Mouse (Mus musculus) heart, adult 8-10 months (tissue): ENCODE data around the gene Aplp1. TPM values are rescaled to one million over a fixed set of nuclear protein-coding genes. Genes with fewer than 3 reads are reported as not detected.
A peak's percentile ranks its signal among the peaks of the same experiment; 100 is the strongest.

Experiments
- DNase-seq: peaks from one replicate; pipeline ENCODE4 v3.0.0; 2022; ENCODE audit warnings: low spot score
- total RNA-seq, 4 experiments: library from RNA; stranded (reverse); gene quantifications; 2 replicates each; pipeline ENCODE4 v1.2.4; 2022

Aplp1 gene
- total RNA-seq, 4 experiments from 2014 or later = 3.2 to 4.2 (median 3.6) TPM

DNA sequence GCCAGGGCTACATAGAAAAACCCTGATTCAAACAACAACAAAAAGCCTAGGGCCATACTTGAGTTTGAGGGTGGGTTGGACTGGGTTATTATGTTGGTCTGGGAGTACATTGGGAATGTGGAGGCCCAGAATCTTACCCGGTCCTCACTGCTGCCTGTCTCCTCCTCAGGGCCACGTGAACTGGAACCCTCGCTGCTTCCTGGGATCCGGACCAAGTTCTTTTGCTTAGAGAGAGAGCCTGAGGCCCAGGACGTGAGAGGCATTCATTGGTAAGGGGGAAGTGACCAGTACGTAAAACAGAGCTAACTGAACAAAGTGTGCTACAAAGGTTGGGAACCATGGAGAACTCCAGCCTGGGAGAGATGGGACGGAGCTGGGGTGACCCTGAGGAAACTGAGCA lies 4.9 kb upstream of the Aplp1 start:
- DNase-seq = no peak

DNA sequence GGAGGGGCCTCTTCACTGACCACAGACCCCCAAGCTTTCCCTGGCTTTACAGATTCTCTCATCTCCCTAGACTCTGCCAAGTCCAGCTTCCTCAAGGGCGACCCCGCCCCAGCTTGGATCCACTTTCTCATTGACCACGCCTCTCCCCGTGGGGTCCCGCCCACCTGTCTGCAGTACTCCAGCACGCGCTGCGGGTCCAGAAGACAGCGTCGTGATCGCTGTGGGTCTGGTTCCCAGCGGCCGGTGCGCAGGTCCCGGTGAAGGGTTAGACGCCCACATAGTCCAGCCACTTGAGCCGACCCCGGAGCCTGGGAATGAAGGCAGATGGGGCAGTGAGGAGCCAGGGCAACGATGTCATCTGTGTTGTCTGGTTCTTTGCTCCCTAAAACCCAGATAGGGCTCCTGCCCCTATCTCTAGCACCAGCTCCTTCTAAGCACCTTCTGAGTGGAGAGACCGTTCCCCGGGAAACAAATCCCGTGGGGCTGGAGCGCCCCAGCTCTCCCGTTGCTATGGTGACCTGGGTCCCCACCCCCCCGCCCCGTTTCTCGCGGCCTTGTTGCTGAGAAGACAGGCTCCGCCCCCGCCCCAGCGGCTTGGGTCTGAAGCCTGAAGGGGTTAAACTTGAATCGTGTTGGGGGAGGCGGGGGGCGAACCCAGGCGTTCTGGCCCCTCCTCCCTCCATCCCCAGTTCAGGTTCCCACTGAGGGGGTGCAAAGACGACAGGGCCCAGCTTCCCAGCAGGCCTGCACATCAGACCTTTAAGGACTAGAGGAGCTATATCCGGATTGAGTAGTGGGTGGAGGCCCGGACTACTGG lies 973 bp downstream of the Aplp1 start:
- no peak for DNase-seq

DNA sequence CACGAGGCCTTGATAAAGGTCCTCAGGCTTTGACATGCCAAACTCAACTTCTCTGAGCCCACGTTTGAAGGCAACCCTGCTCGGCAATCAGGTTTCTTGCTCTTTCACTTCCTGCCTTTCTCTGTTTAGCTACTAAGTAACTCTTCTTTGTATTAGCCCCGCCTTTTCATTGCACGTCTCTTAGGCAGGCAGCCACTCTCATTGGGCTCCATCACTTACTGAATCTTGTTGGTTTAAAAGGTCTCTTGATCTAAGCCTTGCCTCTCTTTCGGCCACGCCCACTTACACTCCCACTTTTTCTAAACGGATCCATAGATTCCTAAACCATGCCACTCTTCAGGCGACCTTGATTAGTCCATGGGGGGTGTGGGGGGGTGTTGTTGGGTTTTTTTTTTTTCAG lies 1.6 kb downstream of the Aplp1 start:
- no peak for DNase-seq

DNA sequence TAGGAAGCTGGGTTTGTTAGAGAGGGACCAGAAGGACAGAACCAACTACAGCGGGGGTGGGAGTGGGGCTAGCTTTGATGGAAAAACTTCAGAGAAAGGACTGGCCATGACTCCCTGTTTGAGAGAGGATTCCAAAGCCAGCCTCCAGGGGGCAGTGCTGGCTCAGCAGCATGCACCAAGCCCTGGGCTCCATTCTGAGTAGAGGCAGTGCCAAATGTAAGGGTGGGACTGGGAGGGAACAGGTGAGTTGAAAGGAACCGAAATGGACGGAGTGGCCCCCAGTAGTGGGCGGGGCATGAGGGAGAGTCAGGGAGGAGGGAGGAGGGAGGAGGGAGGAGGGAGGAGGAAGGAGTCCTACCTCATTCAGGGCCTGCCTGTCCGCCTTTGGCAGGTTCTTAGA lies 4.6 kb downstream of the Aplp1 start:
- DNase-seq = no peak

DNA sequence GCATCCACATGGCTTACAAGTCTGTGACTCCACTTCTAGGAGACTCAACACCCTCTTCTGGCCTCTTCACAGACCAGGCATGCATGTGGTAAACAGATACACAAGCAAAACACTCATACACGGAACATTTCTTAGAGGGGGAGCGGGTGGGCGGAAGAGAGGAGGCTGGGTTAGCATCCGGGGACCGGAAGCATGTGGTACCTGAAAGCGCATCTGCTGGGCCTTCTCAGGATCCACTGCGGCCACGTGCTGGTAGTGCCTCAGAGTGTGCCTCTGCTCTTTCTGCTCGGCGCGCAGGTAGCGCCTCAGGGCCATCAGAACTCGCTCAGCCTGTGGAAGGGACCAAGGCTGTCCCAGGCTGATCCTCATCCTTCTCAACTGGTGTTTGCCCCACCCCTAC lies 5.6 kb downstream of the Aplp1 start:
- DNase-seq = no peak

DNA sequence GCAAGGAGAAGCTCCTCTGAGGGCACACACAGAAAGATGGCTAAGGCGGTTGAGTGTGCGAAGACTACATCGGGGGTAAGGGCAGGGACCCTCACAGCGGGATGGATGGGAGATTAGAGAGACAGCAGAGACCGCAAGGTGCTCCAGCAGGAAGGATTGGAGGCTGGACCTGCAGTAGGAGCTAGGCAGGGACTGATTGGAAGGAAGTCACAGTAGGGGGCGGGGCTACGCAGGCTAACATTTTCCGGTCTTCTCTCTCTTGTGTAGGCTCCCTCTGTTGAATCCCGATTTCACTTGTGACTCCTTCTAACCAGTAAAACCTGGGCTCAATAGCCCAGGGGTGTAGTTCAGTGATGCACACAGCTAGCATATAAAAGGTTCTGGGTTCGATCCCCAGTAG lies 8.5 kb downstream of the Aplp1 start:
- DNase-seq = no peak

DNA sequence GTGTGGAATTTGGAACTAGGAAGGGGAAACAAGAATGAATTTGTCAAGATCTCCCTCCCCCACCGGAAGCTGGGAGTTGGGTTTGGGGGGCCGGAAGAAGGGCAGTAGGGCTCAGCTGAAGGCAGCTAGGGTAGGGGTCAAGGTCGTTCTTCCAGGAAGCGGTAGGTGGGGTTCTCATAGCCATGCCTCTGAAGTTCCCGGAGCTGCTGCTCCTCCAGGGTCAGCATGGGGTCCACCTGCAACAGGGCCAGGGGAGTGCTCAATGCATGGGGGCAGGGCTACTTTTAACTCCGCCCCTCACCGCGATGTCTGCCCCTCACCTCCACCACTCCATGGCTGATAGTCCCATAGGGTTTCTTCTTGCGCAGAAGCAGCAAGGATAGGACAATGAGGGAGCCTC lies 10.2 kb downstream of the Aplp1 start:
- DNase-seq = no peak

DNA sequence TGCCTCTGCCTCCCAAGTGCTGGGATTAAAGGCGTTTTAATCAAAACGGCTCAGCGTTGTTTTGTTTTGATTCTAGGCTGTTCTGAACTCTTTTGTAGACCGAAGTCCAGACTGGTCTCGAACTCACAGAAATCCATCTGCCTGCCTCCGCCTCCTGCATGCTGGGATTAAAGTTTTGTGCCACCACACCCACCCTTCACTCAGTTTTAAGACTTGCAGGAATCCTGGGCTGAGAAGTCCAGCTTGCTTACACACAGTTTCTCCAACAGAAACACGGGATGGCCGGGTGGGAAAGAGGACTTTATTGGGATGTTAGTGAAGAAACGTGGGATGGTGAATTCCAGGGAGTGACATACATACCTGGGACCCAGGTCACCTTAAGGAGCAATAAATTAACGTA lies 10.6 kb downstream of the Aplp1 start:
- DNase-seq = no peak

DNA sequence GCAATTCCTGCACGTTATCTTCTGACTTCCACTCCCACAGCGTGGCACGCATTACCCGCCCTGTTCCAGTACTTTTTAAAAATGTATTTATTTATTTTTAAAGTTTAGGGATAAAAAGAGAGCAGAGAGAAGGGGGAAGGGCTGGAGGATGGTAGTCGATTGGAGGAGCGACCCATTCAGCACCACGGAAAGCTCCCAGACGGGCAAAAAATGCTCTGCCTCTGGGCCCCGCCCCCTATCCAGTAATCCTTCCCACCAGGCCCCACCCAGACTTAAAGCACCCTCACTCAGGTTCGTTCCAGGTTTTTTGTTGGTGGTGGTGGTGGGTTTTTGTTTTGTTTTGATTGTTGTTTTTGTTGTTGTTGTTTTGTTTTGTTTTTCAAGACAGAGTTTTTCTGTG lies 11.1 kb downstream of the Aplp1 start:
- no peak for DNase-seq

DNA sequence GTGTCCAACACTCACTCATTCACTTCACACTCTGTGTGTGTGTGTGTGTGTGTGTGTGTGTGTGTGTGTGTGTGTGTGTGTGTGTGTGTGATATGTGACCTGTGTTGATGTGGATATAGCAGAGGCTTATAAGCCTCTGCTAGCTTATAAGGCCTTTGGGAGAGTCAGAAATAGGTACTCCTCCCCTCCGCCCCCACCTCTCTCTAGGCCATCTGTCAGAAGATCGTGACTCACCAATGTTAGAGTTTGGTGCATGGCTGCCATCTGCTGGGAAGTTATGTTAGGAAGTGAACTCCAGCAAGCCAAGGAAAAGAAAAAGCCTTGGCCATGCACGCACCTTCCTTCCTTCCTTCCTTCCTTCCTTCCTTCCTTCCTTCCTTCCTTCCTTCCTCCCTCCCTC lies 13.5 kb downstream of the Aplp1 start:
- peak; percentile 59 for DNase-seq

DNA sequence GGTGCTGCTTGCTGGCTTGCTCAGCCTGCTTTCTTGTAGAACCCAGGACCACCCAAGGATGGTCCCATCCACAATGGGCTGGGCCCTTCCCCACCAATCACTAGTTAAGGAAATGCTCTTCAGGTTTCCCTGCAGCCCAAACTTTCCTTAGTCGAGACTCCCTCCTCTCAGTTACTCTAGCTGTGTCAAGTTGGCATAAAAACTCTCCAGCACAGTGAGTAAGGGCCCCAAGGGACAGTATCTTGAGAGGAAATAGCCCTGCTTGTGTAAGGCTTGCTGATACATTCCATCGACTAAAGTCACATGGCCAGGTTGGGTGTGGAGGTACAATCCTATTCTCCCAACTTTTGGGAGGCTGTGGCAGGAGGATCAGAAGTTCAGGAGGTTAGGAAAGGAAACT lies 15.1 kb downstream of the Aplp1 start:
- no peak for DNase-seq

DNA sequence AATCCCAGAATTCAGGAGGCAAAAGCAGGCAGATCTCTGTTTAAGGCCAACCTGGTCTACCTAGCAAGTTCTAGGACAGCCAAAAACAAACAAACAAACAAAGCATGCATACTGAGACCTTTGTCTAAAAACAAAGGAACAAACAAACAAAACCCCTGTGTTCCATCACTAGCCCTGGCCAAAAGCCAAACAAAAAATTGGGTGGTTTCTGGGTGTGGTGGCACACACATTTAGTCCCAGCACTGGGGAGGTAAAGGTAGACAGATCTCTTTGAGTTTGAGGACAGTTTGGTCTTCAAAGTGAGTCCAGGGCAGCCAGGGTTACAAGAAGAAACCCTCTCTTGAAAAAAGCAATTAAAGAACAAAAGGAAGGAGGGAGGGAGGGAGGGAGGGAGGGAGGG lies 16.0 kb downstream of the Aplp1 start:
- DNase-seq = no peak

DNA sequence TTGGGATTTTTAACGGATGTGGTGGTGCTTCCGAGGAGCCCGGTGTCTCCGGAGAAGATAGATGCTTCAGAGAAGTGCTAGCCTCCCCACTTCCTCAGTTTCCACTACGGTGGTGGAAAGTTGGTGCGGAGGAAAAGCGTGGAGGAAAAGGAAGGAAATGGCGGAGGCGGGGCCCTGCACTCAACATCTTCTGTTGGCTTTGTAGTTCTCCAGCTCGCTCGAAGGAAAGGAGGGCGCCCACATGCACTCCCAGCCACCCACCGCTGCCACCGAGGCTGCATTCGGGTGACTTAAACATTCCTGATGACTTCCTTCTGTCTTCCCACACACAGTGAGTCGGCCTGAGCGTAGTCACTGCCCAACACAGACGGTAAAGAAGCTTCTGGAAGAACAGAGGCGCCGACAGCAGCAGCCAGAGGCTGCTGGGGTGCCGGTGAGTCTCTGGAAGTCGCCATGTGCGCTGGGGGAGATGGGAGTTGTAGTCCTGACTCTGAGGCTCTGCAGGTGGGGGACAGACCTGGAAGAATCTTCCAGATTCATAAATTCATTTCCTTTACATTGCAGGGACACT lies 22.2 kb downstream of the Aplp1 start:
- DNase-seq = peak; percentile 62

DNA sequence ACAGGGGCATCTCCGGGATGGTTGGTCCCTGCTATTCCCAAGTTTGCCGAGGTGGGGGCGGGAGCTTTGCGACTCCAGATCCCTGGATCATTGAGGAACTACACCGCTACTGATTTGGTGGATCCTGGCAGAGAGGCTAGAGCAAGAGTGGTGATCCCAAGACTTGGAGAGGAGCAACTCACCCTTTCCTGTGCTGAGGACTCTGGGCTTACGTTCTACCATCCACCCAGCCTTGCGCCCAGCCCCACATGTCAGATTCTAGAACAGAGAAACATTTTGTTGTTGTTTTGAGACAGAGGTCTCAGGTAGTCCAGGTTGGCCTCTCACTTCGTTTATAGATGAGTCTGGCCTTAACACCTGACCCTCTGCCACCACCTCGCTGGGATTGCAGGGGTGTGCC lies 22.8 kb downstream of the Aplp1 start:
- DNase-seq = no peak

DNA sequence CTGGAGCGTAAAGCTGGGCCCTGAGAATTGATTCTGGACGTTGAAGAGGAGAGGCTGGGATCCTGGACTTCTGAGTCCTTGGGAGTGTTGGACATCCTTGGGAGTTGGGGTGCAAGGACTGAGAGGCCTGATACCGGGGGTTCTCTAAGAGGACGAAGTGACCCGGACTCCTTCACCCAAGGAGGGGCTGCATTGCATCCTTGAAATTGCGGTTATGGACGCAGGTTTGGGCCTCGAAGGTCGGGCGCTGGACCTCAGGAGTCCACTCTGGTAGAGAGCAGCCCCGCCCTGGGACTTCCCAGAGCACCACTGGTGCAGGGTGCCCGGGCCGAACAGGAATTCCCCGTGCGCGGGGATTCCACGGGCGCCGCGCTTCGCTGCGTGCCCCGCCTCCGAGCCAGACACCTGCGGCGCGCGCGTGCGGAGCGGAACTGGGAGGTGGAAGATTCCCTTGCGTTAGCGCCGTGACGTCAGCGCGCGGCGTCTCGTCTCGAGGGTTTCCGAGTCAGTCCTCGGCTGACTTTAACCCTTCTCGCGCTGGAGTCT lies 23.4 kb downstream of the Aplp1 start:
- peak; percentile 74 for DNase-seq

DNA sequence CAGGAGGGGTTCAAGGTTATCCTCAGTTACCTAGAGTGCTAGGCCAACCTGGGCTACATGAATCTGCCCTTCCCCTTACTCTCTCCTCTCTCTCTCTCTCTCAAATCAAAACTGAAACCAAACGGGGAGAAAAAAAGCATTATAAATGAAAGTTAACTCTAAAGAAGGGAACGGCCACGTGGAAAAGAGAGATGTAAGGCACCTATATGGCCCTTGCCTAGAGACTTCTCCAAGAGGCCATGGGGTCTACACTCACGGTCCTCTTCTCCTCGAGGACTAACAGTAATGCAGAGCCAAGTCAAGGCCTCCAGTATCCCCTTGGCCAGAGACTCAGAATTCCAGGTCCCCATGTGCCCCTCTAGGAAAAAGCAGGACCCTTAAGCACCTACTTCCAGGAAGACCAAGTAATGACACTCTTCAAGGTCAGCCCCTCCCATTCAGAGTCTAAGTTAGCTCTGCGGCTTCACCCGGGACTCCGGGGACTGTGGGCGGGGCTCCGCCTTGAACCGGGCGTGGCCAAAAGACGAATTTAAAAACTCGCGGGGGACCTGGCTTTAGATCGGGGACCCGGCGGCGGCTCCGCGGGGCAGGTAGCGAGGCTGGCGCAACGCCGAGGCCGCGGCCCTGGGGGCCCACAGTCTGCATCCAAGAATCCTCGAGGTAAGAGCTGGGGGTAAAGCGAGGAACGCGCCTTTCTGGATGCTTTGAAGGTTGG lies 24.0 kb downstream of the Aplp1 start, which contains the start of gene Nfkbid:
TSS of gene Nfkbid (plus strand) at position 558 of the 715 bp plus-strand sequence.
- DNase-seq = peak; percentile 70

DNA sequence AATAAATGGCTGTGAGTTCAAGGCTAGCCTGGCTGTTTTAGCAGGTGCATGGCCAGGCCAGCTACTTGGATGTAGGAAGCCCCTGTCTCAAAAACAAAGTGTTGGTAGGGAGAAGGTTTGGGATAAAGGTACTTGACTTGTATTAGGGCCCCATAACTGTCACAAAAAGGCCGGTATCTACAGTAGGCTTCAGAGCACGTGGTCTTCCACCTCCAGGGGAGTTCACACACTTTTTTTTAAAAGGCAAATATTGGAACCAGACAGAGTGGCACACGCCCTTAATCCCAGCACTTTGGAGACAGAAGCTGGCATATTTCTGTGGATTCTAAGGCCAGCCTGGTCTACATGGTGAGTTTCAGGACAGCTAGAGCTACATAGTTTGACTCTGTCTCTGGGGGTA lies 24.7 kb downstream of the Aplp1 start:
- no peak for DNase-seq

DNA sequence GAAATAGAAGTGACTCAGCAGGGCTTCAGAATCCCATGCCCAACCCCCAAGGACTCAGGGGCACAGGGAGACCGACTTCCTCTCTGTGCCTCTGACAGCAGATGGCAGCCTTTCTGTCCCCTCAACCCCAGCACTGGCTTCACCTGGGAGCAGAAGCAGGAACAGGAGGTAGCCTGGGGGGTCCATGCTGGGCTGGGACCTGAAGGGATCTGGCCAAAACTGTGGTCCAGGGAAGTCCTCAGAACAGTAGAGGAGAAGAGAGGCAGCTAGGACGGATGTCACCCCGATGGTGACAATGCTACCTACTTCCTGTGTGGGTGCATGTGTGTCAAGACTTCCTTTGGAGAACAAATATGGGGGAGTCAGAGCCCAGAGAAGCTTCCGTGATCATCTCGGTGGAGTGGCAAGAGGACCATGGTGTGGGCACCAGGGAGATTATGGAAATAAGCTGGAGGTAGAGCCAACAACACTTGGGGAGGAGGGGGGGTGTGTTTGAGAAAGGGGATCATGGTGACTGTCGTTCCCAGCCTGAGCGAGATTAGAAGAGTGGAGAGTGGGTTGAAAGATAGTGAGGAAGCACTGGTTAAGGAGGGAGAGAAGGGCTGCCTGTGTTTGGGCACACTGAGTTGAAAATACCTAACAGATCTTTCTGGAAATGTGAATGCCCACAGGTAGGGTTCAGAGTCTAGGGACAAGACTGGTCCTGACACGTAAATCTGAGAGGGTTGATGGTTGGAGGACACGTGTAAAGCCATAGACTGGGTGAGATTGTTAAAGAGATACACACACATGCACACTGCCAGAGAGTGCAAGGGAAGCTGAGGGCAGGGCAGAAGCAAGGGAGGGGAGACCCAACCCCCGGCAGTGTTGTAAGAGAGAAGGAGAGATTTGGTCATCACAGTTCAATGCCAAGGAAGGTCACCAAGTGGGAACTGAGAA lies 25.5 kb downstream of the Aplp1 start, which contains the start of gene Hcst:
TSS of gene Hcst (minus strand) at position 294 of the 939 bp plus-strand sequence.
- DNase-seq = peak; percentile 24

DNA sequence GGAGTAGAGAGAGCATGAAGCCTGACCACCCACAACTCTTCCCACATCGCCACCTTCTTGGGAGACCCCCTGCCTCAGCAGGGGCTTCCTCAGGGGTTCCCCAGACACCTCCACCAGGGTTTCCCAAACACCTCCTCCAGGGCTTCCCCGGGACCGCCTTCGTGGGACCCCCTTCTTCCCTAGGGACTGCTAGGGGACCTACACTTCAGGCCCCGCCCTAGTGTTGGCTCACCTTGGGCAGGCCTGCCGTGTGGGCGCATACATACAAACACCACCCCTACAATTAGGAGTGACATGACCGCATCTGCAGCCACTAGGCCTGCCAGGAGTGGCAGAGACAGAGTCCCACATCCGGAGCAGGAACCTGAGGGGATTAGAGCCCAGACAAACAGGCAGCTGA lies 27.5 kb downstream of the Aplp1 start:
- DNase-seq = no peak

DNA sequence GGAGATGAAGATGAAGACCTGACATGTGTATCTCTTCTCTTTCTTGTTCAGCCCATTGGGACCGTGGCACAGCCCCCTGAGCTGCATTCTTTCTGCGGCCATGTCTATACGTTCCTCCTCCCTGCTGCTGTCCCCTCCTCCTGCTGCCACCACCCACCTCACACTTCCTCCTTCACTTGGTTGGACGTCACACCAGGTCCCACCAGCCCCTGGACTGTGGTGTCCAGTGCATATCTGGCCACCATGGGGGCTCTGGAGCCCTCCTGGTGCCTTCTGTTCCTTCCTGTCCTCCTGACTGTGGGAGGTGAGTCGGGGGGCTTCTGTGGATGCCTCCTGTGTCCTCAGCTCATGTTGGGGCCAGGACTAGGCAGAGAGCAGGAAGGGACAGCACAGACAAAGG lies 31.7 kb downstream of the Aplp1 start, which contains the start of gene Tyrobp:
TSS of gene Tyrobp (plus strand) at position 165 of the 400 bp plus-strand sequence.
- peak; percentile 31 for DNase-seq

DNA sequence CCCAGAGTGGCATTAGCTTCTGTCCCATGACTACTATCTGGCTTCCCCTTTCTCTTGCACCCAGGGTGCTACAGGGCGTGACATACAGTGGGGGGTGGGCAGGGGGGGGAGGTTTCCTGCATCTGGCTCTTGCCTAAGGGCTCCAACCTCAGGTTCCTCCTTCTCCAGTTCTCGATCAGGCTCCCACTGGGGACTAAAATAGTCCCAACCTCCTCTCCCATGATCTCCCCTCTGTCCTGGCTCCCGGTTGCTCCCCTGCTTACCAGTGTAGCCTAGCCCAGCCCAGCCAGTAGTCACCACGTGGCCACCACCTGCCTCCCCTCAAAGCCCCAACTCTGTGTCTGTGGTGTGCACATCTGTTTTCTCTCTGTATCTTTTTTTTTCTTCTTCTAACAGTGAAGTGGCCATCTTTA lies 32.6 kb downstream of the Aplp1 start:
- peak; percentile 23 for DNase-seq
